Mouse (Mus musculus): ENCODE data around the gene Acad8.
A peak's percentile ranks its signal among the peaks of the same experiment; 100 is the strongest.

The Acad8 gene

GRCm38 (mm10) chr9:26978776-26979175 is 20.6 kb downstream of the Acad8 start:
- DNase-seq: no peak

DNA sequence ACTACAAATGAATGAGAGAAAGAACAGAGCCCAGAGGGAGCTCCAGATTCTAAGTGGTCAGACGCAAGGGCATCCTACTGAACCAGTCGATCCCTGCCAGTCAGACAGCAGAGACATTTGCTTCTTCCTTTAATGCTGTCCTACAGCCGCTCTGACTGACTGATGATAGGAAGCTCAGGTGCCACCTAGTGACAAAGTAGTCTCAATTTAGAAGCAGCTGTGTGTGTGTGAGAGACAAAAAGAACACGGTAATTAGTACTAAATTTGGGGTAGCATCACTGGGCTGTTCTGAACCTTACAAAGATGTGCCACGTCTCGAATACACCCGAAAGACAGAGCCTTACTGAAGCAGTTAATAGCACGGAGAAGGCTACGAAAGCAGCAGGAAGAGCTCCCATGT is 21.6 kb downstream of the Acad8 start:
- DNase-seq: no peak

GRCm38 (mm10) chr9:26947790-26948189 is 51.6 kb downstream of the Acad8 start:
- no peak for DNase-seq

DNA sequence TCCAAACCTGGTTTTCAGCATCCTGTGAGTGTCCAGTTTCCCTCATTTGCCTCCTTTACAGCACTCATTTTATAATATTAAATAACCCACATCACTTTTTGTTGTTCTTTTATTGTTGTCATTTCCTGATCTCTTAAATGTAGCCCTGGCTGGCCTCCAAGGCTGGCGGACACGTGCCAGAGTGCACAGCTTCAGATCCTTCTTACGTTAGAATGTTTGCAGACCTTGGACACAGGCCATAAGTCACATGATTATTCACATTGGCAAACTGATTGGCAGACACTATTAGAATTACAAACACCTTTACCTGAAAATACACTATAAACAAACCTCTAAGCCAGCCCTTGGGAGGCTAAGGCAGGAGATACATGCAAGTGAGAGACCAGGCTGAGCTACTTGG is 75.2 kb downstream of the Acad8 start:
- peak; percentile 70 to 76 for DNase-seq
